Mouse (Mus musculus): ENCODE data around the gene Teddm2. TPM values are rescaled to one million over a fixed set of nuclear protein-coding genes. Genes with fewer than 3 reads are reported as not detected.
"Not testable (repeated sequence)": the region's sequence is repeated elsewhere in the genome, so short reads cannot be mapped to it uniquely, and the experiment has no call there.

The Teddm2 gene
- total RNA-seq, 1 experiment from 2014 or later: 0.33 TPM

GRCm38 (mm10) chr1:153904236-153904635 is 4.2 kb upstream of the Teddm2 start:
- DNase-seq: no peak

GRCm38 (mm10) chr1:153903006-153903405 is 3.0 kb upstream of the Teddm2 start:
- DNase-seq: no peak

GRCm38 (mm10) chr1:153900860-153901730 is 1.1 kb upstream of the Teddm2 start:
- DNase-seq: no peak

- DNase-seq: peak; percentile 49
These were observed 353 bp upstream of the Teddm2 start for GRCm38 (mm10) chr1:153900381-153900780.

- no peak for DNase-seq
These were observed 868 bp downstream of the Teddm2 start for GRCm38 (mm10) chr1:153898989-153899730.

GRCm38 (mm10) chr1:153897196-153897595 is 2.8 kb downstream of the Teddm2 start:
- no peak for DNase-seq

- peak; percentile 60 for DNase-seq
These were observed 5.0 kb downstream of the Teddm2 start for GRCm38 (mm10) chr1:153894979-153895378.

- DNase-seq: no peak
These were observed 5.7 kb downstream of the Teddm2 start for GRCm38 (mm10) chr1:153894201-153894893.

GRCm38 (mm10) chr1:153893746-153894145 is 6.3 kb downstream of the Teddm2 start:
- no peak for DNase-seq

- no peak for DNase-seq
These were observed 8.6 kb downstream of the Teddm2 start, which contains the start of gene Teddm1a for GRCm38 (mm10) chr1:153891442-153891841. TSS of gene Teddm1a (plus strand) at chr1:153891742.

GRCm38 (mm10) chr1:153890121-153890520 is 9.9 kb downstream of the Teddm2 start:
- no peak for DNase-seq

GRCm38 (mm10) chr1:153886024-153886633 is 13.9 kb downstream of the Teddm2 start:
- DNase-seq: no peak

- DNase-seq: not testable (repeated sequence)
These were observed 19.6 kb downstream of the Teddm2 start for GRCm38 (mm10) chr1:153880391-153880790.

- no peak for DNase-seq
These were observed 26.0 kb downstream of the Teddm2 start, which contains the start of gene Teddm1b for GRCm38 (mm10) chr1:153874045-153874444. TSS of gene Teddm1b (plus strand) at chr1:153874345.

- no peak for DNase-seq
These were observed 44.1 kb downstream of the Teddm2 start for GRCm38 (mm10) chr1:153855946-153856345.

- not testable (repeated sequence) for DNase-seq
These were observed 47.3 kb downstream of the Teddm2 start for GRCm38 (mm10) chr1:153852696-153853095.

- no peak for DNase-seq
These were observed 53.2 kb downstream of the Teddm2 start for GRCm38 (mm10) chr1:153846867-153847266.

- no peak for DNase-seq
These were observed 53.6 kb downstream of the Teddm2 start for GRCm38 (mm10) chr1:153846420-153846819.

GRCm38 (mm10) chr1:153844042-153844441 is 56.0 kb downstream of the Teddm2 start, which contains the start of gene Rgsl1:
TSS of gene Rgsl1 (minus strand) at chr1:153844142.
- no peak for DNase-seq

GRCm38 (mm10) chr1:153842121-153842740 is 57.8 kb downstream of the Teddm2 start:
- no peak for DNase-seq

GRCm38 (mm10) chr1:153836036-153836435 is 64.0 kb downstream of the Teddm2 start:
- DNase-seq: no peak

All from adrenal gland, postnatal 25 days (tissue).